Mouse (Mus musculus) liver, postnatal 0 days (tissue): ENCODE data around the gene Spred2.

ENCODE experiments used
- CTCF ChIP-seq: sonication (generic); IDR thresholded peaks from 2 replicates; pipeline ENCODE4 v1.5.1; 2016; ENCODE audit warnings: antibody characterized with exemption, low read depth
- EP300 ChIP-seq: IDR thresholded peaks from 2 replicates; pipeline ENCODE4 v1.6.1; 2016; ENCODE audit warnings: antibody characterized with exemption, low read depth, mild to moderate bottlenecking

DNA sequence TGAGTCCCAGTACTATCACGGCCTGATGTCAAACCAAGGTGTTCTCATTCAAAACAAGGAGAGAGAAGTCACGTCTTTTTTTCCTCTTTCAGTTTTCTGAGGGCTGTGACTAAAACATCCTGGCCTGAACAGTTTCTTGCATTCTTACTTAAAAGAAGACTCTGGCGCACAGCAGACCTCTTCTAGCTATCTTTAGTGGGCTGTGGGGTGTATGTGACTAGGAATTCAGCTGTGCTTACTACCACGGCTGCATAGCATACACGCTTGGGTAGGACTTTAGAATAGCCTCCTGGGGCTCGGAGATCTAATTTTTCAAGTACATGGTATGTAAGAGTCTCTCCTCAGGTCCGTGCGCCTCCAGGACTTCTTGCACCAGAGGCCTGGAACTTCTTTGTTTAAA is 26.0 kb downstream of the Spred2 start:
- TF ChIP-seq CTCF = no peak
- TF ChIP-seq EP300 = no peak
